Mouse (Mus musculus) megakaryocyte progenitor cell, adult 5-6 weeks (primary cell): ENCODE measurements around the gene Wfdc16. TPM values are rescaled to one million over a fixed set of nuclear protein-coding genes. Genes with fewer than 3 reads are reported as not detected.
"Not testable (repeated sequence)": the region's sequence is repeated elsewhere in the genome, so short reads cannot be mapped to it uniquely, and the experiment has no call there.

Source experiments
- ATAC-seq: replicated peaks from 2 replicates; pipeline ENCODE4 v1.8.0; 2016; ENCODE audit warnings: mild to moderate bottlenecking, moderate TSS enrichment, inconsistent platforms; ENCODE audit not compliant: poor library complexity
- total RNA-seq, 2 experiments: library from RNA; stranded (forward) in 1 of 2; stranded (reverse) in 1 of 2; fragments of 157-497, 149-512 nt in 1 of 2; fragments of 200-1000 nt in 1 of 2; gene quantifications; 2 replicates each; pipeline versions ENCODE4 v1.2.3 to v1.2.4; 2015 to 2017

Gene Wfdc16
- total RNA-seq (2015): 0.56 TPM in 1 of 2 replicates, not detected in the other
- 0.08 TPM in 1 of 2 replicates, not detected in the other for total RNA-seq (2017)

DNA sequence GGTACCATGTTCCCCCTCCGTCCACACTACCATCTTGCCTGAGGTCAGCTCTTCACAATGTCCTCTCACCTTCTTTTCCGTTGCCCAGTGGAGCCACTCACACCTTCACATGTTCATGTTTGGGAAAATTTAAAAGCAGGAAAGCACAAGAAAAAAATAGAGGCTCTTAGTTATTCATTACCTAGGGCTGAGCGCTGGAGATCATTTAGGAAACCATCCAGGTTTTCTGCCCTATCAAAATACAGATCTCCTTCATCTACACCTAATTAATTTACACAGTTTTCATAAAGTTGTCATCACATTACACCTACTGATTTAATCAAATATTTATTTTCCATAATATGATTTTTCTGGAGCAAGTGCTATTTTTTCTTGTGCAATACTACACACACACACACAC is at the start of gene Wfdc16:
Gene Wfdc16 (minus strand): TSS at position 101 of the 400 bp plus-strand sequence.
- ATAC-seq: no peak

GRCm38 (mm10) chr2:164684807-164685206 is 46.2 kb upstream of the Wfdc16 start, which contains the start of gene Wfdc13:
Wfdc13 (plus strand) TSS chr2:164685107.
- ATAC-seq: no peak

GRCm38 (mm10) chr2:164679906-164680305 is 41.3 kb upstream of the Wfdc16 start:
- peak; percentile 58 for ATAC-seq

- peak; percentile 89 for ATAC-seq
Measured at GRCm38 (mm10) chr2:164678848-164679625, 40.4 kb upstream of the Wfdc16 start.

DNA sequence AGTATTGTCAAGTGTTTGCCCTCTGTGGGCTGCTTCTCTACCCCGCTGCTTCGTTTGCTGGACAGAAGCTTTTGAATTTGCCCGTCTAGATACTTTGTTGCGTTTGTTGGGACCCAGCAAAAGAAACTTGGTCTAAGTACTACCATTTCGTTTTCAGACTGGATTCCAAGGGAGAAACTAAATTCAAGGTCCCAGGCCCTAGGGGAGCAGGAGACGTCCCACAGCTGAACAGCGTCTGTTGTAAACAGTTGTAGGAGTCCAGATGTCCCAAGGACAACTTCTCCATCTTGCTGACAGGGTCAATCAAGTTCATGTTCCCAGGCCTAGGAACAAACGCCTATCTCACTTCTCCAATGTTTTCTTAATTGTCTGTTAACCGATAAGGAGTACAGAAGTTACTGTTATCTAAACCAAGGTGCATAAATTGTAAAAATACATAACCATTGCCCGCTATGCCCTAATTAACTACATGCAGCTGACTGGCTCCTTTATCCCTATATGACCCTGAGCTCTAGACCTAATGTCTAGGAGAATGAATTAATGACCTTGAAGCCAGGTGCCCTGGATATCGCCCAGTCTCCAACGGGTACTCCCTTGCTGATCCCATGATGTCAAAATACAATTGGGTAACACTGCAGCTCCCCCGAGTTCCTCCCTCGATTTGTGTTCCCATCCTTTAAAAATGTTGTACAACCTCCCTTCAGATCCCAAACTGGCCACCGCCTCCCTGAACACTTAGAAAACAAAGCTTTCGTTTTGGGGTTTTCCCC is 38.5 kb upstream of the Wfdc16 start:
- ATAC-seq: peak; percentile 26

DNA sequence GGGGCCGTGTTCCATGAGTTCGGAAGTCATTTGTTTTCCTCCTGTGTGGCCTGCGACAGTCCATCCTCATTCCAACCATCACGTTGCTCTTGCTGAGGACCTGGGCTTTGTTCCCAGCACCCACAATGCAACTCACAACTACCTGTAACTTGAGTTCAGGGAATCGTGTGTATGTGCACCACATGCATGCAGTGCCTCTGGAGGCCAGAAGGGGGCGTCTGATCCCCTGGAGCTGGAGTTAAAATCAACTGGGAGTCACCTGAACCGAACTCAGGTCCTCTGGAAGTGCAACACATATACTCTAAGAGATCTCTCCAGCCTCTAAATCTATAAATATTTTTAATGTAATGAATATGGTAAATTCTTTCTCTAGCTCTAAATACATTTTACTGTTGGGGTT is 37.5 kb upstream of the Wfdc16 start:
- ATAC-seq: no peak

- ATAC-seq: no peak
Measured at GRCm38 (mm10) chr2:164673987-164674386, 35.4 kb upstream of the Wfdc16 start, which contains the start of gene Wfdc11. Wfdc11 (minus strand) TSS chr2:164674087.

GRCm38 (mm10) chr2:164670938-164671337 is 32.3 kb upstream of the Wfdc16 start:
- no peak for ATAC-seq

GRCm38 (mm10) chr2:164670261-164670660 is 31.7 kb upstream of the Wfdc16 start:
- ATAC-seq: no peak

GRCm38 (mm10) chr2:164664851-164665250 is 26.3 kb upstream of the Wfdc16 start:
- no peak for ATAC-seq

GRCm38 (mm10) chr2:164656483-164656882 is 17.9 kb upstream of the Wfdc16 start, which contains the start of gene Wfdc9:
Wfdc9 (minus strand) TSS chr2:164656583.
- no peak for ATAC-seq

DNA sequence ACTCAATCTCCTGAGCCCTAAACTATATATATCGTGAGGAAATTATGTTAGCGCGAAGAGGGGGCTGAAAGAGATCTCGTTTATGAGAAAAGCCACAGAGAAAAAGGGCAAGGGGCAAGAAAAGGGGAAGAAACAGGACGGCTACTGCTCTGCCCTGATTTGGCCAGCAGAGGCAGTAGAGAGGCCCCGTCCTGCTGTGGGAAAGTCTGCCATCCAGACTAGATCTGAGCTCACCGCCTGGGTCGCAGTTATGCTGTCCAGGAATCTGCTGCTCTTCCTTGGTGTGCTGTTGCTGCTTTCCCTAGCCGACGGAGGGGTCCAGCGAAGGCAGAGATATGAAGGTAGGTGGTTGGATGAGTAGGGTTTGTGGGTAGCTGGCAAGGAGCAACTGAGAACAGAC is 17.3 kb upstream of the Wfdc16 start, which contains the start of gene Wfdc10:
Gene Wfdc10 (plus strand): TSS at position 189 of the 400 bp plus-strand sequence.
- peak; percentile 95 for ATAC-seq

- ATAC-seq: no peak
Measured at GRCm38 (mm10) chr2:164641881-164642673, 3.5 kb upstream of the Wfdc16 start.

DNA sequence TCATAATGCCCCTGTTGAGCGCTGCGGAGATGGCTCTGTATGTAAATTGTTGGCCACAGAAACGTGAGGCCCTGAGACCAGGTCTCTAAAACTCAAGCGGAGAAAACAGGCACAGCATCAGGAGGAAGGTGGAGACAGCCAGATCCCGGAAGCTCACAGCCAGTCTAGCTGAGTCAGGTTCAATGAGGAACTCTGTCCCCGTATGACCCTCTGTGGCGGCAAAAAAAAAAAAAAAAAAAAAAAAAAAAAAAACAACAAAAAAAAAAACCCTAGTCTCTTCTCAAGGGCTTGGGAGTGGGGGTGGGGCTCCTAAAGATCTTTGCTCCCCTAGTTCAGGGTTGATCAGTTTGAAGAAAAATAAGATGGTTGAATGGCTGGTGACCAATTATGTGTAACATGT is 2.5 kb upstream of the Wfdc16 start:
- ATAC-seq: peak; percentile 96

DNA sequence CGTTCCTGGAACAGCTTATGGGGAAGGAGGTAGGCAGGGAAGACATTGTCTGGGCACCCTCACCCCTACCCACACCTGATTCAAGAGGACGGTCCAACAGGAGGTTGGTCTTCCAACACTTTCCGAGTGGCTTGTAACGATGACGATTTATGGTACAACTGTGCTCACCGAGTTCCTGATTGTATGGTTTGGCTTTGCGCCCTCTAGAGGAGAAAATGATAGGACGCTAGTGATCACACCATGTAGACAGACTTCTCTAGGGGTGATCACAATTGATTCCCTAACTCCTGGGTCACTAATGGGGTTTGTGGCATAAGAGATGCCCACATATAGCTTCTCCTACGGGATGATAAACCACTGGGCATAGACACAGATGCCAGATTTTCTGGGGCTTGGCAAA is 3.3 kb downstream of the Wfdc16 start:
- ATAC-seq: no peak

DNA sequence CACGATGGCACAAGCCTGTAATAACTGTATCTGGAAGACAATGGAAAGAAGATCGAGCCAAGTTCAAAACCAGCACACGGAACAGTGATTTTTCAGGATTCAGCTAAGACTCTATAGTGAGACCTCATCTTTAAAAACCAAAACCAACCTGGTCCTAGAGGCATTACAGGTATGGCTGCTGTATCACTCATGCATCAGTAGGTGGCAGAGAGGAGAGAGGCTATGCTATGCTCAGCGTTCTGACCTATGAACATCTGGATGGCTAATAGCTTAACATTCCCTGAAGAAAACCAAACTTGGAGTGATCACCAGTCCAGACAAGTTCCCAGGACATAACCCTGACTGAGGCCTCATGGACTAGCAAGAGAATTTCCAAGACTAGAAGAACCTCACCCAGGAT is 16.8 kb downstream of the Wfdc16 start:
- no peak for ATAC-seq

DNA sequence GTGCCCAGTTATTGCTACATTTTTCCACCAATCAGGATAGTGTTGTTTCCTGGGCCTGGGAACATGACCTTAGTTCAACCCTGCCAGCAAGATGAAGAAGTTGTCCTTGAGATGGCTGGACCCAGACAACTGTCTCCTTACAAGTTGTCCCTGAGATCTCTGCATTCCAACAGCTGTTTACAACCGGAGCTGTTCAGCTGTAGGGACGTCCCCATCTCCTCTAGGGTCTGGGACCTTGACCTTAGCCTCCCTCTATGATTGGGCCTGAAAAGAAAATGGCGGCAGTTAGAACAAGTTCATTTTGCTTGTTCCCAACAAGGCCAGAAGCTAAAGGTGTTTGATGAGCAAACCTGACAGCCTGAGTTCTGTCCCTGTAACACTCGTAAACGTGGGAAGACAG is 19.5 kb downstream of the Wfdc16 start:
- no peak for ATAC-seq

DNA sequence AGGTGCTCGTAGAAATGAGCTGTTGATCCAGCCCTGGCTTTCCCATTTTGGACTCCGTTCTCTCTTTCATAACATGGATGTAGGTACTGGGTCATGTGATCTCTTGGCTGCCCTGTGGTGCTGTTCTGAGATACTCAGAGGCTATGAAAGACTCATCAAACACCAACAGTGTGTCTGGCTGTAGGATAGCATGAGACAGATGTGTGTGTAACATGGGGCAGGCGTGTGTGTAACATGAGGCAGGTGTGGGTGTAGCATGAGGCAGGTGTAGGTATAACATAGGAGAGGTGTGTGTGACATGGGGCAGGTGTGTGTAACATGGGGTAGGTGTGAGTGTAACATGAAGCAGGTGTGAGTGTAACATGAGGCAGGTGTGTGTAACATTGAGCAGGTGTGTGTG is 23.2 kb downstream of the Wfdc16 start:
- no peak for ATAC-seq

GRCm38 (mm10) chr2:164613471-164613870 is 25.1 kb downstream of the Wfdc16 start, which contains the start of the genes Wfdc6b and Wfdc8:
Wfdc6b (plus strand) TSS chr2:164613522.
Wfdc8 (minus strand) TSS chr2:164613626.
- not testable (repeated sequence) for ATAC-seq

DNA sequence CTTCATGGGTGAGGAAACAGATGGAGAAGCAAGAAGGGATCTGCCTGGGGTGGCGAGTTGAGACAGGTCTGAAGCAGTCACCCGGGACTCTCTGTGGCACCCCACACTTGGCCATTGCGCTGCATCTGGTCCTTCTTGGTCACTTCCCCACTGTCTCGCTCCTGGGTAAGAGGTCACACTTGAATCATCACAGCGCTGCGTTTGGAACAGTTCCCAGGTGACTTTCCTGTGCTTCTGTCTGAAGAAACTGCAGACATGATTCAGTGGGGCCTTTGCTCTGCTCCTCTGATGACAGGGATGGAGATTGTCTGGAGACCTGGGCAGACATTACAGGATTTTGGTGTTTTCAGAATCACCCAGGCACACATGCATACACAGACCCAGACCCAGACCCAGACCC is 29.8 kb downstream of the Wfdc16 start:
- ATAC-seq: no peak

GRCm38 (mm10) chr2:164604411-164604810 is 34.2 kb downstream of the Wfdc16 start:
- no peak for ATAC-seq
